Mouse (Mus musculus) liver, postnatal 0 days (tissue): Measurements from ENCODE around the gene Exosc6.
"Not testable (repeated sequence)": the region's sequence is repeated elsewhere in the genome, so short reads cannot be mapped to it uniquely, and the experiment has no call there.

Experiments used
- CTCF ChIP-seq: sonication (generic); IDR thresholded peaks from 2 replicates; pipeline ENCODE4 v1.5.1; 2016; ENCODE audit warnings: antibody characterized with exemption, low read depth
- EP300 ChIP-seq: IDR thresholded peaks from 2 replicates; pipeline ENCODE4 v1.6.1; 2016; ENCODE audit warnings: antibody characterized with exemption, low read depth, mild to moderate bottlenecking

- not testable (repeated sequence) for TF ChIP-seq CTCF, EP300
Measured at GRCm38 (mm10) chr8:111026609-111027008, 29.5 kb upstream of the Exosc6 start.
